Mouse (Mus musculus) liver, adult (tissue): ENCODE data around the gene Mdm2.

Experiments used
- GATA4 ChIP-seq: IDR thresholded peaks from 2 replicates; pipeline ENCODE4 v1.6.1; 2014; ENCODE audit warnings: mild to moderate bottlenecking, low read length; ENCODE audit not compliant: insufficient replicate concordance

Mdm2 gene

GRCm38 (mm10) chr10:117724804-117725361 is 14.3 kb upstream of the Mdm2 start:
- TF ChIP-seq GATA4 = no peak

GRCm38 (mm10) chr10:117724136-117724718 is 13.7 kb upstream of the Mdm2 start:
- no peak for TF ChIP-seq GATA4

GRCm38 (mm10) chr10:117718161-117719119 is 7.9 kb upstream of the Mdm2 start:
- TF ChIP-seq GATA4 = no peak

- TF ChIP-seq GATA4 = no peak
Measured at GRCm38 (mm10) chr10:117717583-117717982, 7.0 kb upstream of the Mdm2 start.

- no peak for TF ChIP-seq GATA4
Measured at GRCm38 (mm10) chr10:117716686-117717085, 6.1 kb upstream of the Mdm2 start.

- TF ChIP-seq GATA4 = no peak
Measured at GRCm38 (mm10) chr10:117714928-117715500, 4.5 kb upstream of the Mdm2 start.

GRCm38 (mm10) chr10:117714048-117714545 is 3.5 kb upstream of the Mdm2 start:
- TF ChIP-seq GATA4 = no peak

GRCm38 (mm10) chr10:117713466-117713865 is 2.9 kb upstream of the Mdm2 start:
- no peak for TF ChIP-seq GATA4

- no peak for TF ChIP-seq GATA4
Measured at GRCm38 (mm10) chr10:117712871-117713270, 2.3 kb upstream of the Mdm2 start.

- TF ChIP-seq GATA4 = no peak
Measured at GRCm38 (mm10) chr10:117712191-117712754, 1.7 kb upstream of the Mdm2 start.

GRCm38 (mm10) chr10:117711408-117711807 is 850 bp upstream of the Mdm2 start:
- TF ChIP-seq GATA4 = no peak

GRCm38 (mm10) chr10:117709930-117710603 is 491 bp downstream of the Mdm2 start:
- no peak for TF ChIP-seq GATA4

GRCm38 (mm10) chr10:117709326-117709830 is 1.2 kb downstream of the Mdm2 start:
- no peak for TF ChIP-seq GATA4

- no peak for TF ChIP-seq GATA4
Measured at GRCm38 (mm10) chr10:117708856-117709255, 1.7 kb downstream of the Mdm2 start.
